Mouse (Mus musculus): ENCODE results near the gene Foxn4. TPM values are rescaled to one million over a fixed set of nuclear protein-coding genes. Genes with fewer than 3 reads are reported as not detected.

The Foxn4 gene
- total RNA-seq, 2 experiments from 2014 or later, result not detected

GRCm38 (mm10) chr5:114279382-114280143, 6.0 kb upstream of the Foxn4 start:
- no peak for DNase-seq

- no peak for DNase-seq
Measured at GRCm38 (mm10) chr5:114275991-114276390, 2.4 kb upstream of the Foxn4 start.

GRCm38 (mm10) chr5:114275339-114275738, 1.7 kb upstream of the Foxn4 start:
- DNase-seq, result no peak

GRCm38 (mm10) chr5:114269984-114270383, 3.6 kb downstream of the Foxn4 start:
- DNase-seq, result no peak

GRCm38 (mm10) chr5:114269499-114269898, 4.1 kb downstream of the Foxn4 start:
- no peak for DNase-seq

GRCm38 (mm10) chr5:114268646-114269045, 5.0 kb downstream of the Foxn4 start:
- no peak for DNase-seq

GRCm38 (mm10) chr5:114264791-114265190, 8.8 kb downstream of the Foxn4 start:
- DNase-seq, result no peak

- no peak for DNase-seq
Measured at GRCm38 (mm10) chr5:114264030-114264459, 9.6 kb downstream of the Foxn4 start.

GRCm38 (mm10) chr5:114261494-114261893, 12.1 kb downstream of the Foxn4 start:
- DNase-seq, result no peak

GRCm38 (mm10) chr5:114259495-114259894, 14.1 kb downstream of the Foxn4 start:
- no peak for DNase-seq

- peak; percentile 44 for DNase-seq
Measured at GRCm38 (mm10) chr5:114248174-114248589, 25.4 kb downstream of the Foxn4 start.

- no peak for DNase-seq
Measured at GRCm38 (mm10) chr5:114246465-114246864, 27.1 kb downstream of the Foxn4 start.

- no peak for DNase-seq
Measured at GRCm38 (mm10) chr5:114239737-114240136, 33.9 kb downstream of the Foxn4 start.

GRCm38 (mm10) chr5:114238924-114239323, 34.7 kb downstream of the Foxn4 start:
- DNase-seq, result no peak

GRCm38 (mm10) chr5:114228901-114229300, 44.7 kb downstream of the Foxn4 start:
- no peak for DNase-seq

- no peak for DNase-seq
Measured at GRCm38 (mm10) chr5:114226051-114226450, 47.6 kb downstream of the Foxn4 start.

- no peak for DNase-seq
Measured at GRCm38 (mm10) chr5:114218771-114219170, 54.8 kb downstream of the Foxn4 start.

- no peak for DNase-seq
Measured at GRCm38 (mm10) chr5:114213183-114213582, 60.4 kb downstream of the Foxn4 start.

GRCm38 (mm10) chr5:114206158-114206557, 67.4 kb downstream of the Foxn4 start:
- no peak for DNase-seq

Other genes starting within 250 kb of the Foxn4 start
- 1 to 10 TPM; 6.8 to 7.2 TPM for gene Usp30, start 208.3 kb downstream of the Foxn4 start, total RNA-seq (2021)
- not detected for gene Svop, start 182.2 kb downstream of the Foxn4 start, total RNA-seq (2021)
- gene Alkbh2, start 145.6 kb downstream of the Foxn4 start, total RNA-seq (2021), result 1 to 10 TPM; 1.2 to 1.4 TPM
- 10 to 100 TPM; 10.5 TPM for gene Ung, start 143.4 kb downstream of the Foxn4 start, total RNA-seq (2021)
- 100 to 1,000 TPM; 120 to 133 TPM for gene Acacb, start 127.3 kb downstream of the Foxn4 start, total RNA-seq (2021)
- under 1 TPM; 0.10 to 0.21 TPM for gene Myo1h, start 15.4 kb upstream of the Foxn4 start, total RNA-seq (2021)
- 10 to 100 TPM; 18.7 to 23.6 TPM for gene Kctd10, start 106.7 kb upstream of the Foxn4 start, total RNA-seq (2021)
- 100 to 1,000 TPM; 103 to 107 TPM for gene Ube3b, start 106.8 kb upstream of the Foxn4 start, total RNA-seq (2021)
- gene Mmab, start 170.3 kb upstream of the Foxn4 start, total RNA-seq (2021), result 10 to 100 TPM in 1 of 2 experiments, 1 to 10 TPM in 1; 9.9 to 10.6 TPM
- 1 to 10 TPM; 9.6 to 9.8 TPM for gene Mvk, start 170.5 kb upstream of the Foxn4 start, total RNA-seq (2021)

Measured in gastrocnemius, postnatal 25 days (tissue).